Mouse (Mus musculus) CH12.LX (cell line): ENCODE results near the gene Sav1. TPM values are rescaled to one million over a fixed set of nuclear protein-coding genes. Genes with fewer than 3 reads are reported as not detected.

ENCODE experiments used
- DNase-seq: peaks from one replicate; pipeline ENCODE4 v3.0.0-alpha.2; 2013; ENCODE audit errors: extremely low read depth
- H3K27ac ChIP-seq: 2 replicates; pipeline ENCODE4 v1.5.1; 2012; ENCODE audit warnings: low read depth, mild to moderate bottlenecking, control low read depth, moderate library complexity; ENCODE audit not compliant: insufficient read depth
- H3K27me3 ChIP-seq: replicated peaks from 2 replicates; pipeline ENCODE3; 2012; ENCODE audit warnings: inconsistent platforms
- H3K36me3 ChIP-seq, 2 experiments: replicated peaks in 1 of 2; 2 replicates each; pipeline versions ENCODE3 to v1.6.1; 2012; ENCODE audit warnings: inconsistent platforms in 1 of 2, low read length in 1 of 2, mild to moderate bottlenecking in 1 of 2, mixed read lengths in 1 of 2, moderate library complexity in 1 of 2; ENCODE audit not compliant: control insufficient read depth in 1 of 2, insufficient read depth in 1 of 2
- H3K4me1 ChIP-seq, 2 experiments: 2 replicates each; pipeline ENCODE4 v1.6.1; 2012; ENCODE audit warnings: inconsistent platforms in 1 of 2, moderate library complexity in 1 of 2; ENCODE audit not compliant: insufficient read depth in 2 of 2, control insufficient read depth in 1 of 2
- H3K4me2 ChIP-seq: 2 replicates; pipeline ENCODE4 v1.6.1; 2012; ENCODE audit warnings: low read depth, mild to moderate bottlenecking, control low read depth; ENCODE audit not compliant: poor library complexity, insufficient read depth, severe bottlenecking
- H3K4me3 ChIP-seq, 3 experiments: fragments of 150-350 bp in 1 of 3; sonication (generic) in 1 of 3; replicated peaks in 1 of 3; 2 replicates each; pipeline versions ENCODE3 to v1.5.1; 2011 to 2012; ENCODE audit warnings: low read depth in 2 of 3, low read length in 2 of 3, mild to moderate bottlenecking in 2 of 3, moderate library complexity in 2 of 3, control low read depth in 1 of 3, improper control_type of control experiment in 1 of 3, inconsistent platforms in 1 of 3, mixed read lengths in 1 of 3; ENCODE audit not compliant: poor library complexity in 1 of 3
- H3K79me2 ChIP-seq: replicated peaks from 2 replicates; pipeline ENCODE4 v1.6.1; 2012; ENCODE audit warnings: mild to moderate bottlenecking, moderate library complexity; ENCODE audit not compliant: control insufficient read depth, poor library complexity, insufficient read depth, severe bottlenecking; ENCODE audit errors: extremely low read depth
- H3K9ac ChIP-seq: 2 replicates; pipeline ENCODE4 v1.6.1; 2012; ENCODE audit warnings: low read depth, mild to moderate bottlenecking, control low read depth, moderate library complexity; ENCODE audit not compliant: insufficient read depth
- H3K9me3 ChIP-seq: replicated peaks from 2 replicates; pipeline ENCODE3; 2012; ENCODE audit warnings: low read length, inconsistent platforms, mixed read lengths
- BHLHE40 ChIP-seq: IDR thresholded peaks from 2 replicates; pipeline ENCODE4 v1.6.1; 2011; ENCODE audit warnings: mild to moderate bottlenecking, low read depth, low read length, improper control_type of control experiment
- CHD1 ChIP-seq: IDR thresholded peaks from 2 replicates; pipeline ENCODE4 v1.6.1; 2012; ENCODE audit warnings: low read depth, low read length, improper control_type of control experiment, inconsistent platforms
- CTCF ChIP-seq, 2 experiments: IDR thresholded peaks in 1 of 2; conservative IDR thresholded peaks in 1 of 2; 2 replicates each; pipeline ENCODE4 v1.5.1; 2011 to 2012; ENCODE audit warnings: low read depth in 2 of 2, low read length in 2 of 2, improper control_type of control experiment in 1 of 2, inconsistent platforms in 1 of 2, mild to moderate bottlenecking in 1 of 2, moderate library complexity in 1 of 2
- E2F4 ChIP-seq: IDR thresholded peaks from 2 replicates; pipeline ENCODE4 v1.6.1; 2011; ENCODE audit warnings: low read depth, low read length, improper control_type of control experiment; ENCODE audit not compliant: insufficient replicate concordance
- ETS1 ChIP-seq: conservative IDR thresholded peaks from 2 replicates; pipeline ENCODE4 v1.6.1; 2012; ENCODE audit warnings: low read depth, mild to moderate bottlenecking, inconsistent platforms, low read length, improper control_type of control experiment, moderate library complexity
- GABPA ChIP-seq: IDR thresholded peaks from 2 replicates; pipeline ENCODE4 v1.6.1; 2012; ENCODE audit warnings: low read depth, low read length, improper control_type of control experiment, inconsistent platforms; ENCODE audit not compliant: insufficient replicate concordance
- JUN ChIP-seq: IDR thresholded peaks from 2 replicates; pipeline ENCODE4 v1.6.1; 2011; ENCODE audit warnings: low read depth, mild to moderate bottlenecking, low read length, improper control_type of control experiment, moderate library complexity; ENCODE audit not compliant: insufficient read depth
- MAFK ChIP-seq: IDR thresholded peaks from 2 replicates; pipeline ENCODE4 v1.6.1; 2011; ENCODE audit warnings: low read length, improper control_type of control experiment; ENCODE audit not compliant: insufficient replicate concordance
- MAX ChIP-seq: IDR thresholded peaks from 2 replicates; pipeline ENCODE4 v1.6.1; 2011; ENCODE audit warnings: low read length, improper control_type of control experiment
- MAZ ChIP-seq: IDR thresholded peaks from 2 replicates; pipeline ENCODE4 v1.6.1; 2012; ENCODE audit warnings: low read depth, mild to moderate bottlenecking, inconsistent platforms, low read length, improper control_type of control experiment, moderate library complexity
- MEF2A ChIP-seq: IDR thresholded peaks from 2 replicates; pipeline ENCODE4 v1.6.1; 2014; ENCODE audit warnings: low read depth, mild to moderate bottlenecking, inconsistent platforms, low read length, improper control_type of control experiment, borderline replicate concordance
- NELFE ChIP-seq: IDR thresholded peaks from 2 replicates; pipeline ENCODE4 v1.6.1; 2011; ENCODE audit warnings: low read depth, low read length, improper control_type of control experiment
- RAD21 ChIP-seq: IDR thresholded peaks from 2 replicates; pipeline ENCODE4 v1.6.1; 2011; ENCODE audit warnings: low read depth, mild to moderate bottlenecking, low read length, improper control_type of control experiment, moderate library complexity
- SMC3 ChIP-seq: IDR thresholded peaks from 2 replicates; pipeline ENCODE4 v1.6.1; 2011; ENCODE audit warnings: low read depth, low read length, improper control_type of control experiment
- TBP ChIP-seq: conservative IDR thresholded peaks from 2 replicates; pipeline ENCODE4 v1.6.1; 2011; ENCODE audit warnings: low read depth, low read length, improper control_type of control experiment
- UBTF ChIP-seq: IDR thresholded peaks from 2 replicates; pipeline ENCODE4 v1.6.1; 2012; ENCODE audit warnings: low read depth, mild to moderate bottlenecking, inconsistent platforms, low read length, improper control_type of control experiment, moderate library complexity
- USF1 ChIP-seq: IDR thresholded peaks from 2 replicates; pipeline ENCODE4 v1.6.1; 2014; ENCODE audit warnings: low read depth, mild to moderate bottlenecking, inconsistent platforms, low read length, improper control_type of control experiment
- USF2 ChIP-seq: conservative IDR thresholded peaks from 2 replicates; pipeline ENCODE4 v1.6.1; 2011; ENCODE audit warnings: low read depth, low read length, improper control_type of control experiment
- ZMIZ1 ChIP-seq: IDR thresholded peaks from 2 replicates; pipeline ENCODE4 v1.6.1; 2012; ENCODE audit warnings: low read depth, mild to moderate bottlenecking, inconsistent platforms, low read length, improper control_type of control experiment
- ZNF384 ChIP-seq: IDR thresholded peaks from 2 replicates; pipeline ENCODE4 v1.6.1; 2012; ENCODE audit warnings: low read depth, low read length, improper control_type of control experiment, inconsistent platforms
- dilution Hi-C: fragments of 300-500 bp; cut with MboI; formaldehyde crosslinking; loops from 2 replicates; pipeline ENCODE4 v1.14.3; 2020; ENCODE audit warnings: low sequenced_read_pairs; ENCODE audit not compliant: extremely low pct_unique_long_range_greater_than_20kb, extremely low pct_ligation_motif_present
- in situ Hi-C: fragments of 300-500 bp; cut with MboI; formaldehyde crosslinking; loops from 3 replicates; pipeline ENCODE4 v1.14.3; 2019; ENCODE audit warnings: low sequenced_read_pairs, low pct_ligation_motif_present, low pct_unique_long_range_greater_than_20kb, mixed read lengths
- polyA plus RNA-seq: library from polyadenylated mRNA; unstranded; fragments of >175 nt; gene quantifications from 2 replicates; pipeline ENCODE4 v1.2.1, GENCODE M21; 2012; ENCODE audit warnings: low read depth; ENCODE audit not compliant: insufficient read length
- total RNA-seq, 2 experiments: library from RNA; depleted of rRNA; stranded (reverse); fragments of 300-350 nt in 1 of 2; fragments of >200 nt in 1 of 2; gene quantifications; 2 replicates each; pipeline ENCODE4 v1.2.3; 2012 to 2014

Sav1 gene
- total and polyA plus RNA-seq, 3 experiments: 13.7 to 31.7 (median 28.1) TPM

DNA sequence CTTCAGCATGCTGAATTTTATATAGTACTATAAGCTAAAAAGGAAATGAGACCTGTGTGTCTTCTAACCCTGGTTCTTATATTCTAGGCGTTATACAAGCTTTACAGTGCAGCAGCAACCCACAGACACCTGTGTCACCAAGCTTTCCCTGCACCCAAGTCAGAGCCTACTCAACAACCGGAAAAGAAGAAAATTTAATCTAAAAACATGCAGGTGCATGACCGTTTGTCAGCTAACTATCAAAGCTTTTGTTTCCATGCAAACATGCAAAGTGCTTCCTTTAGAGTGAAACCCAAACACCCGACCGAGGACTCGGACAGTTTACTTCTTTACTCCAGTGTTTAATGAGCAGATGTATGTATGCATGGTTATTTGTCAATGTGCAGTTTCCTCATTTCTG is 23.7 kb downstream of the Sav1 start:
- Histone ChIP-seq H3K79me2 (no peaks in the 10 kb centered on the region; the same call in 1 of the 2 replicates), H3K9me3 (no peaks in the 10 kb centered on the region), H3K4me2 (no peak overlapping the region), H3K9ac (no peak overlapping the region), H3K4me1 (peaks cover 0 to 8% of the 10 kb centered on the region in 2 experiments; a peak in 1 of 4 replicates), H3K4me3 (no peak overlapping the region), H3K27me3 (no peaks in the 10 kb centered on the region), H3K36me3 (peaks cover 36 to 84% of the 10 kb centered on the region in 2 experiments), H3K27ac (no peak overlapping the region)
- TF ChIP-seq JUN (no peak), ZNF384 (no peak), USF2 (no peak), RAD21 (no peak), UBTF (no peak), ETS1 (no peak), E2F4 (no peak), USF1 (no peak), GABPA (no peak), MAX (no peak), BHLHE40 (no peak), MEF2A (no peak), NELFE (no peak), MAFK (no peak)
- dilution Hi-C loops: no loop called here
- in situ Hi-C loops: no loop called here
- no peak for DNase-seq

DNA sequence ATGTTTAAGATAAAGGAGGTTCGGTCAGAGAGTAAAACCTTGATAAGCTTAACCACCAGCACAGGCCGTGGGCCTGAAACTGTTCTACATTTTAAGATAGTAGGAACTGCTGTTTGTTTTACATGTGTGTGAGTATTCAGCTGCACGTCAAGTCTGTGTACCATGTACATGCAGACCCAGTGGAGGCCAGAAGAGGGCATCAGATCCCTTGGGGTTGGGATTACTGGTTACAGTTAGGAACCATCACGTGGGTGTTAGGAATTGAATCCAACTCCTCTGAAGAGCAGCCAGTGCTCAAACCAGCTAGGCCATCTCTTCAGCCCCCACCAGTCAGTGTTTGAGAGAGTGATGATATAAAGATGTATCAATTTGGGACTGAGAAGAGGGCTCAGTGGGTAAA is 24.3 kb downstream of the Sav1 start:
- H3K27me3 ChIP-seq: no peaks in the 10 kb centered on the region
- no peak overlapping the region for H3K27ac ChIP-seq
- H3K4me2 ChIP-seq: no peak overlapping the region
- in situ Hi-C loops: no loop called here
- peaks cover 33 to 80% of the 10 kb centered on the region in 2 experiments for H3K36me3 ChIP-seq
- H3K4me3 ChIP-seq: no peak overlapping the region
- no peak for TF ChIP-seq ZMIZ1
- no peak for TF ChIP-seq ETS1
- TF ChIP-seq MAZ: no peak
- TF ChIP-seq CTCF (conservative IDR thresholded peaks at IDR 0.05 in 1 of 2, IDR thresholded peaks at IDR 0.05 in 1 of 2; ENCODE audit: low read depth in 2 of 2, low read length in 2 of 2): peak; percentile 38 to 67; a peak in 3 of 4 replicates
- peak; percentile 61 for TF ChIP-seq SMC3
- TF ChIP-seq TBP: no peak
- peak; percentile 67 for TF ChIP-seq RAD21
- no peak for TF ChIP-seq CHD1
- TF ChIP-seq USF1: peak; percentile 26; the same call in 1 of the 2 replicates
- peaks cover 0 to 8% of the 10 kb centered on the region in 2 experiments; a peak in 1 of 4 replicates for H3K4me1 ChIP-seq
- no peaks in the 10 kb centered on the region for H3K9me3 ChIP-seq
- H3K9ac ChIP-seq: no peak overlapping the region
- H3K79me2 ChIP-seq: no peaks in the 10 kb centered on the region; the same call in 1 of the 2 replicates
- dilution Hi-C loops: no loop called here
- DNase-seq: peak; percentile 50
